Mouse (Mus musculus) kidney, postnatal 0 days (tissue): ENCODE results near the gene Plppr3. TPM values are rescaled to one million over a fixed set of nuclear protein-coding genes. Genes with fewer than 3 reads are reported as not detected.

ENCODE experiments used
- ATAC-seq: fragments of 200-750 bp; cut with Nextera tagmentation; replicated peaks from 2 replicates; pipeline ENCODE4 v1.8.0; 2017; ENCODE audit warnings: low read depth, moderate number of reproducible peaks, moderate TSS enrichment, moderate library complexity; ENCODE audit not compliant: low FRiP score
- DNase-seq: peaks from one replicate; pipeline ENCODE4 v3.0.0-alpha.2; 2016; ENCODE audit warnings: low spot score
- H3K27ac ChIP-seq: fragments of 300-500 bp; sonication (generic); 2 replicates; pipeline ENCODE4 v1.5.1; 2014; ENCODE audit warnings: mild to moderate bottlenecking
- H3K27me3 ChIP-seq: fragments of 300-500 bp; sonication (generic); 2 replicates; pipeline ENCODE4 v1.6.1; 2014; ENCODE audit warnings: low read length, mixed read lengths; ENCODE audit not compliant: insufficient read depth
- H3K36me3 ChIP-seq: fragments of 300-500 bp; sonication (generic); 2 replicates; pipeline ENCODE4 v1.6.1; 2014; ENCODE audit warnings: low read length, mixed read lengths; ENCODE audit not compliant: insufficient read depth
- H3K4me1 ChIP-seq: fragments of 300-500 bp; sonication (generic); replicated peaks from 2 replicates; pipeline ENCODE4 v1.6.1; 2014; ENCODE audit warnings: antibody characterized with exemption, low read length, mixed read lengths; ENCODE audit not compliant: insufficient read depth
- H3K4me2 ChIP-seq: fragments of 300-500 bp; sonication (generic); 2 replicates; pipeline ENCODE4 v1.6.1; 2014; ENCODE audit warnings: mild to moderate bottlenecking, low read length, moderate library complexity, mixed read lengths
- H3K4me3 ChIP-seq: fragments of 300-500 bp; sonication (generic); replicated peaks from 2 replicates; pipeline ENCODE4 v1.5.1; 2014; ENCODE audit warnings: low read depth, low read length
- H3K9ac ChIP-seq: fragments of 300-500 bp; sonication (generic); 2 replicates; pipeline ENCODE4 v1.6.1; 2014; ENCODE audit warnings: low read depth, low read length
- H3K9me3 ChIP-seq: fragments of 300-500 bp; sonication (generic); replicated peaks from 2 replicates; pipeline ENCODE4 v1.6.1; 2016; ENCODE audit warnings: low read length, inconsistent platforms, mixed read lengths
- CTCF ChIP-seq: IDR thresholded peaks from 2 replicates; pipeline ENCODE4 v1.5.1; 2016; ENCODE audit warnings: antibody characterized with exemption, low read depth, mild to moderate bottlenecking, moderate library complexity
- WGBS: fragments of 180-500 bp; shearing (Covaris S2); extraction: QIAGEN DNeasy Blood & Tissue Kit; methylation state at CpG from one replicate; pipeline ENCODE4 v1.1.7; 2014; 5-methylcytosine and 5-hydroxymethylcytosine counted together
- polyA plus RNA-seq: library from polyadenylated mRNA; unstranded; fragments of >200 nt; fragmentation: Nextera tagmentation; extraction: Ambion mirVana; gene quantifications from 2 replicates; pipeline ENCODE4 v1.2.1, GENCODE M21; 2015

The Plppr3 gene
- polyA plus RNA-seq, 1 experiment from 2014 or later = 37.0 TPM

DNA sequence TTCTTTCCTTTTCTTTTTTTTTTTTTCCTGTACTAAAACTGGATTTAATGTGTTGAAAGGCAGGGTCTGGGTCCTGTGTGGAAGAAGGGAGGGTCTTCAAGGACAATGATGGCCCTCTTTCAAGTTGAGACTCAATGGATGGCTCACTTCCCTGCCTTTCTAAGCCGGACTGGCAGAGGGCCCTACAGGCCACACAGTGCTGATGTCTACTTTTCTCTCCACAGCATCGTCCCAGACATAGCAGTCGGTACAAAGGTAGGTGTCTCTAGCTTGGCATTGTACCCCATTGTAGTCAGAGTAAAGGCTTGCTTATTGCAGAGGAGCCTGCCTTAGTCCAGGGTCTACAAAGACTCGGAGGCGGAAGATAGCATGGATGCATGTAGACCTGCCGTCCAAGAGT is 18.2 kb downstream of the Plppr3 start:
- Histone ChIP-seq H3K27ac (peak overlapping the region; percentile 99), H3K4me1 (peaks cover 57% of the 10 kb centered on the region), H3K9me3 (no peaks in the 10 kb centered on the region), H3K9ac (peak overlapping the region; percentile 99), H3K4me2 (peak overlapping the region; percentile 91), H3K36me3 (peaks cover 30% of the 10 kb centered on the region), H3K4me3 (peak overlapping the region; percentile 96), H3K27me3 (no peaks in the 10 kb centered on the region)
- TF ChIP-seq CTCF = no peak
- no peak for DNase-seq
- 5% methylated on average over 6 of the region's 6 CpGs for WGBS
- no peak for ATAC-seq

DNA sequence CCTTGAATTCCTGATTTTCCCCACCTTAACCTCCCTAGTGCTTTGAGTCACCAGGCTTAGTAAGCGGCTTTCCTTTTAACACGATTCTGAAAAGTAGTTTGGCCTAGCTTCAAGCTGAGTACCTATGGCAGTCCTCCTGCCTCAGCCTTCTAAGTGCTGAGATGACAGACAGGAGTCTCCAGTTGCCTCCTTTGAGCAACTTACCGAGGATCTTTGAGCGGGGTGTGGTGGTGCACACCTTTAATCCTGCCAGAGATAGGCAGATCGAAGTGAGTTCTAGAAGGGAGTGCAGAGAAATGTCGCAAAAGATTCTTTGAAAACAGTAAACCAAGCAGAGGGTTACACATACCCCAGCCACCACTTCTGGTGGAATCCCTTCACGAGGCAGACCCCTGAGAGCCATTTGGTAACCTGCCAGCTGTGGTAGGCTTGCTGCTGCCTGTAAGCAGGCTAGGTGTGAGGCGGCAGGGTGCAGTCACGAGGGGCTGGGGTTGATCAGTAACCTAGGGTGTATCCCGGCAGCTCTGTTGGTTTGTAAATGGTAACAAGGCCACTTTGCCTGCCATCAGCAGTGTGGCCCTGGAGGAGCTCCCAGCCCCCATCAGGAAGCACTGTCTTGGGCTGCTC is 18.8 kb downstream of the Plppr3 start:
- Histone ChIP-seq H3K36me3 (peaks cover 23% of the 10 kb centered on the region), H3K4me1 (peaks cover 55% of the 10 kb centered on the region), H3K4me3 (peak overlapping the region; percentile 96), H3K27me3 (no peaks in the 10 kb centered on the region), H3K27ac (peak overlapping the region; percentile 99), H3K4me2 (peak overlapping the region; percentile 91), H3K9me3 (no peaks in the 10 kb centered on the region), H3K9ac (peak overlapping the region; percentile 99)
- DNase-seq = peak; percentile 70
- no peak for TF ChIP-seq CTCF
- 0 out of 2 replicates have a peak, but pooled peaks have one; percentile 2 for ATAC-seq
- 1% methylated on average over 10 of the region's 10 CpGs for WGBS

- Histone ChIP-seq H3K27ac (peak overlapping the region; percentile 99), H3K27me3 (no peaks in the 10 kb centered on the region), H3K36me3 (peaks cover 16% of the 10 kb centered on the region), H3K9me3 (no peaks in the 10 kb centered on the region), H3K4me3 (peak overlapping the region; percentile 96), H3K9ac (peak overlapping the region; percentile 99), H3K4me1 (peaks cover 48% of the 10 kb centered on the region), H3K4me2 (peak overlapping the region; percentile 91)
- DNase-seq (peak; percentile 70), ATAC-seq (peak; percentile 7)
- WGBS = under 1% methylated on average over 78 of the region's 83 CpGs
- TF ChIP-seq CTCF = no peak
Observed at GRCm38 (mm10) chr10:79854801-79855541, 19.5 kb downstream of the Plppr3 start.

DNA sequence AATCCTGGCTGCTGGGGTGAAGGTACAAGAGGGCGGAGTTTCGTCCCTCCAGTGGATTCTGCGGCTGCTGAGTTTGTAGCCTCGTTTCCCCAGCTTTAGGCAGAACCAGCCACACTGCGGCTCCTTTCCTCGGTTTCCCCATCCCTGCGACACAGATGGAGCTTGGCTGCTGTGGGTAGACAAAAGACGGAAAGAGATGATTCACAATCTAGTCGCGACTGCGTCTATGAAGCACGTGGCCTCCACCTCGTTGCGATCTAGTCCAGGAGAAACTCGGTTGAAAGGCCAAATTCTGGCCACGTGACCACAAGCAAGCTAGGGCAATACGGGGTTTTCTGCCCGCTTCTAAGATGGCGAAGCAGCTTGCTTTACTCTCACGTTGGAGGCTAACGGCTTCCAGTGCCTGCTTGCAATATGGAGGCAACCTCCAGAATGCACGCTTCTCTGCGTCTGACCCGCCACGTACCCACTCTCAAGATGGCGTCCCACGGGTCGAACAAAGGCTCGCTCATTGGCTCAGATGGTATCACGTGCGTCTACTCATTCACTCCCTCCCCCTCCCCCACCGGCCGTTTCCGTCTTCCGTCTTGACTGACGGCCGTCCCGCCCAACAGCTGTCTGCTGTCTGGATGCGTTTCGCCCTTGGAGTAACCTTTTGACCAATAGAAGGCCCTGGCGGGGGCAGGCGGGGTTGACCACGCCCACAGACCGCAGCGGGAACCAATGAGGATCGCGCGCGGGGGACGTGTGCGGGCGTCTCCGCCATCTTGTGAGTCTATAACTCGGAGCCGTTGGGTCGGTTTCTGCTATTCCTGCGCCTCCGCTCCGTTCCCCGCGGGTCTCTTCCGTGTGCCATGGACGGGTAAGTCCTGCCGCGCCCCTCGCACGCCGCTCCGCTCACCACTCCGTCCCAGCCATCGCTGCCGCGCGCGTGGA is 20.3 kb downstream of the Plppr3 start, which contains the start of gene Ptbp1:
Gene Ptbp1, plus strand, starts transcription at position 568 of the 936 bp plus-strand sequence.
- TF ChIP-seq CTCF = no peak
- peak within 1 kb of the TSS; percentile 96 for H3K4me3 ChIP-seq
- H3K4me2 ChIP-seq = peak within 1 kb of the TSS; percentile 91
- no peaks in the 10 kb centered on the region for H3K27me3 ChIP-seq
- ATAC-seq (peak; percentile 90), DNase-seq (peak; percentile 99)
- peak within 1 kb of the TSS; percentile 99 for H3K27ac ChIP-seq
- H3K4me1 ChIP-seq = peaks cover 39% of the 10 kb centered on the region
- WGBS = under 1% methylated on average over 75 of the region's 75 CpGs
- H3K36me3 ChIP-seq = peaks cover 8% of the 10 kb centered on the region
- peak within 1 kb of the TSS; percentile 99 for H3K9ac ChIP-seq
- H3K9me3 ChIP-seq = no peaks in the 10 kb centered on the region

DNA sequence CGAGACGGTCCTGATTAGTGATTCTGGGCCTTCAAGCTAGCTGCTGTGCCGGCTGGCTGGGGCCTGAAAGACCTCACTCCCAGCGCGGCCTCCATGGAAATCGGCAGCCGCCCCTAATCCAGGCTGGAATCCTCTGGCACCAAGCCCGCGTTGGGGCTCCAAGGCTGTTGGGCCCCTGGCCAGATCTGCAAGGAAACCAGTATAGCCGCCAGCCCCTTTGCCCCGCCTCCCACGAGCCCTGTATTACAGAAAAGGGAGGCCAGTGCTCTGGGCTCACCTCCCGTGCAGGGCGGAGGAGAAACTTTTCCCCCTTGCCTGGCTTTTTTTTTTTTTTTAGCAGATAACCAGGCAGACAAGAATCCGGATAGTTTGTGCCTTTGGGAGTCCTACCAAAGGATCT is 21.0 kb downstream of the Plppr3 start:
- Histone ChIP-seq H3K36me3 (0 out of 2 replicates have a peak, but pooled peaks cover under 1% of the 10 kb centered on the region), H3K27me3 (no peaks in the 10 kb centered on the region), H3K4me1 (peaks cover 35% of the 10 kb centered on the region), H3K9ac (peak overlapping the region; percentile 65), H3K27ac (peak overlapping the region; percentile 99), H3K9me3 (no peaks in the 10 kb centered on the region), H3K4me3 (peak overlapping the region; percentile 24), H3K4me2 (peak overlapping the region; percentile 68)
- ATAC-seq (peak; percentile 30), DNase-seq (peak; percentile 97)
- WGBS = 0% methylated on average over 15 of the region's 15 CpGs
- TF ChIP-seq CTCF = no peak
